Mouse (Mus musculus) hindbrain, embryonic 12.5 days (tissue): ENCODE measurements around the gene Rnaseh1. TPM values are rescaled to one million over a fixed set of nuclear protein-coding genes. Genes with fewer than 3 reads are reported as not detected.

Source experiments
- ATAC-seq: fragments of 200-750 bp; cut with Nextera tagmentation; 2 replicates; pipeline ENCODE4 v1.8.0; 2017; ENCODE audit warnings: moderate TSS enrichment; ENCODE audit not compliant: low FRiP score
- H3K27ac ChIP-seq: fragments of 300-500 bp; sonication (generic); 2 replicates; pipeline ENCODE4 v1.5.1; 2016; ENCODE audit warnings: mild to moderate bottlenecking
- H3K27me3 ChIP-seq: fragments of 300-500 bp; sonication (generic); 2 replicates; pipeline ENCODE4 v1.6.1; 2016; ENCODE audit warnings: mild to moderate bottlenecking
- H3K36me3 ChIP-seq: fragments of 300-500 bp; sonication (generic); 2 replicates; pipeline ENCODE4 v1.6.1; 2016; ENCODE audit warnings: mild to moderate bottlenecking
- H3K4me1 ChIP-seq: fragments of 300-500 bp; sonication (generic); 2 replicates; pipeline ENCODE4 v1.6.1; 2016
- H3K4me2 ChIP-seq: fragments of 300-500 bp; sonication (generic); replicated peaks from 2 replicates; pipeline ENCODE4 v1.6.1; 2016; ENCODE audit warnings: mild to moderate bottlenecking
- H3K4me3 ChIP-seq: fragments of 300-500 bp; sonication (generic); 2 replicates; pipeline ENCODE4 v1.5.1; 2016; ENCODE audit warnings: mild to moderate bottlenecking
- H3K9ac ChIP-seq: fragments of 300-500 bp; sonication (generic); 2 replicates; pipeline ENCODE4 v1.6.1; 2016; ENCODE audit warnings: mild to moderate bottlenecking, moderate library complexity
- H3K9me3 ChIP-seq: fragments of 300-500 bp; sonication (generic); replicated peaks from 2 replicates; pipeline ENCODE4 v1.6.1; 2016; ENCODE audit warnings: mild to moderate bottlenecking
- WGBS: fragments of 180-500 bp; shearing (Covaris S2); methylation state at CpG from one replicate; pipeline ENCODE4 v1.1.7; 2016; 5-methylcytosine and 5-hydroxymethylcytosine counted together
- polyA plus RNA-seq: library from polyadenylated mRNA; unstranded; fragments of >200 nt; fragmentation: Nextera tagmentation; extraction: Ambion mirVana; gene quantifications from 2 replicates; pipeline ENCODE4 v1.2.1, GENCODE M21; 2016

Gene Rnaseh1
- polyA plus RNA-seq, 1 experiment from 2014 or later = 26.7 TPM

DNA sequence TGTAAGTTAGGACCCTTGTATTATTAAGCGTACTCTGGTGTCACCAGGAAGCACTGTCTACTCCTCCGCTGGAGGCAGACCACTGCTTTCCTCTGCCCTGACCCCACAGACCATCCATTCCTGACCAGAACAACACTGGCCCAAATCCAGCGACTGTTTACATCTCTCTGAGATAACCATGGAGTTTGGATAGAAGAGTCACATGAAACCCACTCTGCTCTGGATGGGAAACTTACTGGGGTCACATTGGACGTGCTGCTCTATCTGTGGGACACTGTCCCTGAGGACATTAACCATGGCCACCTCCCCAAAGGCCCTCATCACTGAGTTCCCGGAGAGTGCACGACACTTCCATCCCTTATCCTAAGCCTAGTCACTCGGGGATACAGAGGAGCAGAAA, 24.0 kb upstream of the Rnaseh1 start:
- 89% methylated on average over 7 of the region's 7 CpGs for WGBS
- ATAC-seq = no peak
- H3K4me2 ChIP-seq = no peak overlapping the region

DNA sequence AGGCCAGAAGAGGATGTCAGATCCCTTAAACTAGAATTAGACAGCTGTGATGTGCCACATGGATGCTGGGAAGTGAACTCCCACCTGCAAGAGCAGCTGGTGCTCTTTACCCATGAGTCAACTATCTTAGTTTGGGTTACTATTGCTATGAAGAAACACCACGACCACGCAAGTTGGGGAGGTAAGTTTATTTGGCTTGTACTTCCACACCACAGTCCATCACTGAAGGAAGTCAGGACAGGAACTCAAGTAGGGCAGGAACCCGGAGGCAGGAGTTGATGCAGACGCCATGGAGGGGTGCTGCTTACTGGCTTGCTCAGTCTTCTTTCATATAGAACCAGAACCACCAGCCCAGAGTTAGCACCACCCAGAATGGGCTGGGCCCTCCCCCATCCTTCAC, 22.3 kb upstream of the Rnaseh1 start:
- 82% methylated on average over 4 of the region's 4 CpGs for WGBS

More for the DNA sequence above, 24.0 kb upstream of the Rnaseh1 start:
- Histone ChIP-seq H3K9me3 (no peaks in the 10 kb centered on the region), H3K27me3 (no peaks in the 10 kb centered on the region), H3K27ac (no peak overlapping the region), H3K4me3 (no peak overlapping the region), H3K9ac (no peak overlapping the region), H3K4me1 (peaks cover 12% of the 10 kb centered on the region; the same call in 1 of the 2 replicates), H3K36me3 (peaks cover 24% of the 10 kb centered on the region)

DNA sequence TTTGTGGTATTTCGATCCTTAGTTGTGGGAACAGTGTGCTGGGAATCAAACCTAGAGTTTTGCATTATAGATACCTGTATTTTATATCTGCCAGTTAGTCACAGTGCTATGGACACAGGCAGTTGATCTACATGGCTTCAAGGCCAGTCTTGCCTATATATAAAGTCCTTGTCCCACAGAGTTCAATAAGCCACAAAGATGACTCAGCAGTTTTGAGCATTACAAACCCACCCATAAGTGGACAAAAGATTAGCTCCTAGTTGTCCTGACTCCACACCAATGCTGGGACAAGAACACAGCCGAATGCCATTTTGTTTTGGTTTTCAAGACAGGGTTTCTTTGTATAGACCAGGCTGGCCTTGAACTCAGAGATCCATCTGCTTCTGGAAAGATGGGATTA, 21.0 kb upstream of the Rnaseh1 start:
- 92% methylated on average over 2 of the region's 2 CpGs for WGBS

More for the DNA sequence above, 22.3 kb upstream of the Rnaseh1 start:
- no peak for ATAC-seq
- Histone ChIP-seq H3K4me3 (no peak overlapping the region), H3K4me1 (peaks cover 4% of the 10 kb centered on the region; the same call in 1 of the 2 replicates), H3K27me3 (no peaks in the 10 kb centered on the region), H3K27ac (no peak overlapping the region), H3K9ac (no peak overlapping the region), H3K36me3 (peaks cover 41% of the 10 kb centered on the region), H3K9me3 (no peaks in the 10 kb centered on the region), H3K4me2 (no peak overlapping the region)

DNA sequence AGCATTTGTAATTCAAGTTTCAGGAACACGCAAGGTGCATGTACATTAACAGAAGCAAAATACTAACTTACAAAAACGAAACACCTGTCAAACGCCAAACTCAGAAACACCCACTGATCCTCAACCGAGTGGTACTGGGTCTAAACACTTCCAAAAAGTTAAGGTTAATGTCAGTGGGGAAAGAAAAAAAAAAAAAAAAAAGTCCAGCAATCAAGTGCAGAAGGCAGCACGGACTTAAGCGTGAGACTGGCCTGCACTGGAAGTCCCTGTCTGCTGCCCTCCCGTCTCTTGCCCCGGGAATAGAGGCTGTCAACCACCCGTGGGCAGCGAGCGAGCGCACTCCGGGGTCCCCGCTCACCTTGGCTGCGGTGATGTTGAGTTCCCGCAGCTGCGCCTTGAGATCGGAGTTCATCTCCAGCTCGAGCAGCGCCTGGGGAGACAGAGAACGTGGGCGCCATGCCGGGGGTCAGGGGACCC, 14.3 kb upstream of the Rnaseh1 start:
- Histone ChIP-seq H3K4me1 (peaks cover 14% of the 10 kb centered on the region), H3K9ac (peak overlapping the region; percentile 99), H3K9me3 (no peaks in the 10 kb centered on the region), H3K4me3 (peak overlapping the region; percentile 91), H3K36me3 (peaks cover 43% of the 10 kb centered on the region), H3K27me3 (no peaks in the 10 kb centered on the region), H3K4me2 (peak overlapping the region; percentile 58), H3K27ac (peak overlapping the region; percentile 80)
- under 1% methylated on average over 23 of the region's 23 CpGs for WGBS
- peak; percentile 54 for ATAC-seq

More for the DNA sequence above, 21.0 kb upstream of the Rnaseh1 start:
- H3K36me3 ChIP-seq = peaks cover 54% of the 10 kb centered on the region
- no peaks in the 10 kb centered on the region for H3K27me3 ChIP-seq
- H3K4me3 ChIP-seq = no peak overlapping the region
- 0 out of 2 replicates have a peak, but pooled peaks cover 3% of the 10 kb centered on the region for H3K4me1 ChIP-seq
- H3K9ac ChIP-seq = no peak overlapping the region
- H3K4me2 ChIP-seq = no peak overlapping the region
- H3K27ac ChIP-seq = no peak overlapping the region
- ATAC-seq = no peak
- H3K9me3 ChIP-seq = no peaks in the 10 kb centered on the region

DNA sequence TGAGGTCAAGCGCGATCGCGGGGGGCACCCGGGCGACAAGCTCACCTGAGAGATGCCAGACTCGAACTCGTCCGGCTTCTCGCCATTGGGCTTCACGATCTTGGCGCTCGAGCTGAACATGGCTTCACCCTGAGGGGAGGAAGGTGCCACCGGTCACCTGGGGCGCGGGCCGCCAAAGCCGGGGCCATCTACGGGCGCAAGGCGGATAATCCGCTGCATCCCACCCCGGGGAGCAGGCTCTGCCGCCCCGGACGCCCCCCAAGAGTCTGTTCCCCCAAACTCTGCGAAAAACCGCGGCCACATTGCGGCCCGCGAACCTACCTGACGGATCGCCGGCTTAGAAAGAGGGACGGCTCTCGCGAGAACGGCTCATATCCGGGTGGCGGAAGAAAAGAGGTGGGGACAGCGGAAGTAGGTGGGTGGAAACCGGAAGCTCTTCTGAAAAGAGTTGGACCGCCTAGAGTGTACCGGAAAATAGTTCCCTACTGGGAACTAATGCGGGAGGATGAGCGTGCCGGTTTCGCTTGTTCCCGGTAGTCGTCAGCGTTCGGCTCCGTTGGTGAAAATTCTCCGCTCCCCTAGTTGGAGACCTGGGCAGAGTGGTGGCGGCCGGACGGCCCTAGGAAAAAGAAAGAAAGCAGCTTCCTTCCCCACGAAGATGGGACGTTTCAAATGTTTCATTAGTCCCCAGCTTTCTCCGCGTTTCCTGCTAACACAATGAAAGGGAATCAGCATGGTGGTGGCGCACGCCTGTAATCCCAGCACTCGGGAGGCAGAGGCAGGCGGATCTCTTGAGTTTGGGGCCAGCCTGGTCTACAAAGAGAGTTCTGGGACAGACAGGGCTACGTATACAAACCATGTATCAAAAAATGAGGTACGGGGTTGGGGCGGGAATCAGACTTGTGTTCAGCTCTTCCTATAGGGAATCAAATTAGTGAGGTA, 13.6 kb upstream of the Rnaseh1 start, which contains the start of gene Rps7:
Gene Rps7, minus strand, starts transcription at position 419 of the 942 bp plus-strand sequence.
- Histone ChIP-seq H3K9me3 (no peaks in the 10 kb centered on the region), H3K4me3 (peak within 1 kb of the TSS; percentile 91), H3K27me3 (no peaks in the 10 kb centered on the region), H3K27ac (peak within 1 kb of the TSS; percentile 80), H3K4me1 (peaks cover 14% of the 10 kb centered on the region), H3K4me2 (peak within 1 kb of the TSS; percentile 58), H3K36me3 (peaks cover 36% of the 10 kb centered on the region), H3K9ac (peak within 1 kb of the TSS; percentile 99)
- peak; percentile 97 for ATAC-seq
- 5% methylated on average over 69 of the region's 69 CpGs for WGBS

DNA sequence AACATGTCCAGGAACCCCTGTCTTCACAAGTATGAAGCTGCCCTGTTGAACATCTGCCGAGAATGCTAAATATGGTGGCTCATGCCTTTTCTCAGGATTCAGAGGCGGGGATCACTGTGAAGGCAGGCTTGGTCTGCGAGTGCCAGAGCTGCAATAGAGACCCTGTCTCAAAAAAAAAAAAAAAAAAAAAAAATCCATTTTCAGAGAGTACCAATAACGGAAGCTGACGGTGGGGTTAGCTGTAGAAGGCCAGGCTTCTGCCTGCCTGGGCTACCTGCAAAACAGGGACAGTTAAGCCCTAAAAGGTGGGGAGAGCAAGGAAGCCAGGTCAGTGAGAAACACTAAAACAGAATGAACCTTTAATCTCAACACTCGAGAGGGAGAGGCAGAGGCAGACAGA, 12.9 kb upstream of the Rnaseh1 start:
- no peak for ATAC-seq
- Histone ChIP-seq H3K27ac (no peak overlapping the region), H3K4me1 (peaks cover 14% of the 10 kb centered on the region), H3K4me3 (peak overlapping the region; percentile 91), H3K27me3 (no peaks in the 10 kb centered on the region), H3K9ac (no peak overlapping the region), H3K36me3 (peaks cover 29% of the 10 kb centered on the region), H3K9me3 (no peaks in the 10 kb centered on the region), H3K4me2 (peak overlapping the region; percentile 53)
- 92% methylated on average over 6 of the region's 6 CpGs for WGBS

DNA sequence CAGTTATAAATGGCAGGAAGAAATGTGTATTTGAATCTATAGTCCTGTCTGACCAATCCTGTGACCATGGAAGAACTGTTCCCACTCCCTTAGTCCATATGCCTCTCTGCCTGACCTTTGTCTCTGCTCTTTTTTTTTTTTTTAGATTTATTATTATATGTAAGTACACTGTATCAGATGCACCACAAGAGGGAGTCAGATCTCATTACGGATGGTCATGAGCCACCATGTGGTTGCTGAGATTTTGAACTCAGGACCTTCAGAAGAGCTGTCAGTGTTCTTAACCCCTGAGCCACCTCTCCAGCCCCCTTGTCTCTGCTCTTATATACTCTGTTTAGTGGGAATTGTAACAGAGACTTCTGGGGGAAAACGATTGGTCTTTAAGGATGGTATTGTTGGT, 10.6 kb upstream of the Rnaseh1 start:
- WGBS = 65% methylated on average over 2 of the region's 2 CpGs
- Histone ChIP-seq H3K4me2 (no peak overlapping the region), H3K9ac (no peak overlapping the region), H3K9me3 (no peaks in the 10 kb centered on the region), H3K4me3 (no peak overlapping the region), H3K27me3 (no peaks in the 10 kb centered on the region), H3K4me1 (peaks cover 11% of the 10 kb centered on the region), H3K36me3 (peaks cover 7% of the 10 kb centered on the region), H3K27ac (no peak overlapping the region)
- ATAC-seq = no peak

DNA sequence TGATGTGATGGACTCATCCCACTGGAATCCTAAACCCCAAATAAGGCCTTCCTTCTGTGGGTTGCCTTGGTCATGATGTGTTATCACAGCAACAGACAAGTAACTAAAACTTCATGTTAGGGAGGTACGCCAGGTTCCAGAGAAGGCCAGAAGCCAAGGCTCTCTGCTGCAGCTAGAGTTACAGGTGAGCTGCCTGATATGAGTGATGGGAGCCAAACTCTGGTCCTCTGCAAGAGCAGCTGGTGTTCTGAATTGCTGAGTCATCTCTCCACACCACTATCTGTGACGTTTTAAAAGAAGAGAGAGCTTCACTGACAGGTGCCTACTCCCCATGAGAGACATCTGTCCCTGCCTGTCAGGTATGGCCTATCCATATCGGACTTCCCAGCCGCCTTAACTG, 13.2 kb downstream of the Rnaseh1 start:
- no peak for ATAC-seq
- H3K4me1 ChIP-seq = no peaks in the 10 kb centered on the region
- H3K27ac ChIP-seq = no peak overlapping the region
- H3K27me3 ChIP-seq = no peaks in the 10 kb centered on the region
- H3K9ac ChIP-seq = no peak overlapping the region
- no peaks in the 10 kb centered on the region for H3K9me3 ChIP-seq
- H3K4me3 ChIP-seq = no peak overlapping the region
- no peak overlapping the region for H3K4me2 ChIP-seq
- H3K36me3 ChIP-seq = peaks cover 38% of the 10 kb centered on the region
- WGBS = 83% methylated on average over 4 of the region's 4 CpGs

DNA sequence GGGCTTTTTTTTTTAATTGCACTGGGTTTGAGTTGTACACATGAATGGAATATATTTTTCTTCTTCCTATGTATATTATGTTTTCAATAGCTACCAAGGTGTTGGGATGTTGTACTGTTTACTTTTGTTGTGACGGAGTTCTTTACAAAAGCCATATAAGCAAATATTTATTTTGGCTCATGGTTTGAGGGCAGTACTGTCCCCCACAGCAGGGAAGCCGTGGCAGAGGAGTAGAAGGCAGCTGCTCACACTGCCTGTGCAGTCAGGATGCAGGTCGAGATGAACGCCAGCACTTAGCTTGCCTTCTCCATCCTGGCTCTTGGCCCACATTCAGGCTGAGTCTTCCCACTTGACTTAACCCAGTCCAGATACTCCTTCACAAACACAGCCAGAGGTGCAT, 17.3 kb downstream of the Rnaseh1 start:
- 0 out of 2 replicates have a peak, but pooled peaks cover 6% of the 10 kb centered on the region for H3K36me3 ChIP-seq
- no peaks in the 10 kb centered on the region for H3K27me3 ChIP-seq
- H3K27ac ChIP-seq = no peak overlapping the region
- ATAC-seq = no peak
- no peaks in the 10 kb centered on the region for H3K4me1 ChIP-seq
- H3K9me3 ChIP-seq = no peaks in the 10 kb centered on the region
- H3K4me2 ChIP-seq = no peak overlapping the region
- H3K9ac ChIP-seq = no peak overlapping the region
- WGBS = 76% methylated on average over 4 of the region's 4 CpGs
- H3K4me3 ChIP-seq = no peak overlapping the region

DNA sequence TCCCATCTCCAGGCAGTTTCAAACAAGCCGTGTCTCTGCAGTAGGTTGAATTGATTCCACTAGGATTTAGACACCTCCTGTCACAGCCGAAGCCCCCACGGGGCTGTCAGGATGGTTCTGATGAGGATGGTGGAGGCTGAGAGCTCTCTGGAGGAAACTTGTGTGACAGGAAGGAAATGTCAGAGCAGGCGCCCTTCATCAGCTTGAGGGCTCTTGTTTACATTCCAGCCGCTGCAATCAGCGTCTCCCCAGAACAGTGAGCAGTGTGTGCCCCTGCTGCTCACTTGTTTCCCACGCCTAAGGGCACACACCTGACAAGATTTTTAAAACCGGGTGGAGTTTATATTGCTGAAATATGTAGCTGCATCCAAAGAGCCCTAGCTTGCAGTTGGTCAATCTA, 17.9 kb downstream of the Rnaseh1 start:
- WGBS = 54% methylated on average over 8 of the region's 8 CpGs
- Histone ChIP-seq H3K27me3 (no peaks in the 10 kb centered on the region), H3K9me3 (no peaks in the 10 kb centered on the region), H3K36me3 (0 out of 2 replicates have a peak, but pooled peaks cover 4% of the 10 kb centered on the region), H3K4me1 (no peaks in the 10 kb centered on the region), H3K9ac (no peak overlapping the region), H3K4me2 (no peak overlapping the region), H3K27ac (no peak overlapping the region), H3K4me3 (no peak overlapping the region)
- no peak for ATAC-seq

DNA sequence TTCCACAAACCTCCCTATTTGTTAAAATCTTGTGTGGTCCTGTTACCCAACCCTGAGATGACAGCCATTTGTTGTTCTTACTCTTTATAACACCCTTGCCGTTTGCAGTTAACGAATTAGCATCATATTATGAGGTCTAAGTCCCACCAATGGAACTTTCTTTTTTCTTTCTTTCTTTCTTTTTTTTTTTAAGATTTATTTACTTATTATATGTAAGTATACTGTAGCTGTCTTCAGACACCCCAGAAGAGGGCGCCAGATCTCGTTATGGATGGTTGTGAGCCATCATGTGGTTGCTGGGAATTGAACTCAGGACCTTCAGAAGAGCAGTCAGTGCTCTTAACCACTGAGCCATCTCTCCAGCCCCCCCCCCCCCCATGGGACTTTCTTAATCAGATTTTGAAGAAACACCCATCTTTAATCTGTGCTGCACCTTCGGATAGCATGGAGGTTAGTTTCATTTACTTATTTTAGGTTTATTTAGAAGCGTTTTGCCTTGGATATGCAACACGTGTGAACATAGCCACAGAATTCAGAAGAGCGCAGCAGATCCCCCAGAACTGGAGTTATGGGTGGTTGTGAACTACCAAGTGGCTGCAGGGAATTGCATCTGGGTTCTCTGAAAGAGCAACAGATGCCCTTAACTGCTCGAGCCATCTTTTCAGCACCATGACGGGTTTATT, 24.8 kb downstream of the Rnaseh1 start:
- Histone ChIP-seq H3K27ac (no peak overlapping the region), H3K36me3 (0 out of 2 replicates have a peak, but pooled peaks cover under 1% of the 10 kb centered on the region), H3K4me2 (peak overlapping the region; percentile 56; the same call in 1 of the 2 replicates), H3K9ac (no peak overlapping the region), H3K4me3 (peak overlapping the region; percentile 44; the same call in 1 of the 2 replicates), H3K4me1 (peaks cover 13% of the 10 kb centered on the region), H3K9me3 (no peaks in the 10 kb centered on the region), H3K27me3 (no peaks in the 10 kb centered on the region)
- no peak for ATAC-seq
- 90% methylated on average over 10 of the region's 10 CpGs for WGBS
